Mouse (Mus musculus): ENCODE results near the gene Rabac1.

Gene Rabac1

DNA sequence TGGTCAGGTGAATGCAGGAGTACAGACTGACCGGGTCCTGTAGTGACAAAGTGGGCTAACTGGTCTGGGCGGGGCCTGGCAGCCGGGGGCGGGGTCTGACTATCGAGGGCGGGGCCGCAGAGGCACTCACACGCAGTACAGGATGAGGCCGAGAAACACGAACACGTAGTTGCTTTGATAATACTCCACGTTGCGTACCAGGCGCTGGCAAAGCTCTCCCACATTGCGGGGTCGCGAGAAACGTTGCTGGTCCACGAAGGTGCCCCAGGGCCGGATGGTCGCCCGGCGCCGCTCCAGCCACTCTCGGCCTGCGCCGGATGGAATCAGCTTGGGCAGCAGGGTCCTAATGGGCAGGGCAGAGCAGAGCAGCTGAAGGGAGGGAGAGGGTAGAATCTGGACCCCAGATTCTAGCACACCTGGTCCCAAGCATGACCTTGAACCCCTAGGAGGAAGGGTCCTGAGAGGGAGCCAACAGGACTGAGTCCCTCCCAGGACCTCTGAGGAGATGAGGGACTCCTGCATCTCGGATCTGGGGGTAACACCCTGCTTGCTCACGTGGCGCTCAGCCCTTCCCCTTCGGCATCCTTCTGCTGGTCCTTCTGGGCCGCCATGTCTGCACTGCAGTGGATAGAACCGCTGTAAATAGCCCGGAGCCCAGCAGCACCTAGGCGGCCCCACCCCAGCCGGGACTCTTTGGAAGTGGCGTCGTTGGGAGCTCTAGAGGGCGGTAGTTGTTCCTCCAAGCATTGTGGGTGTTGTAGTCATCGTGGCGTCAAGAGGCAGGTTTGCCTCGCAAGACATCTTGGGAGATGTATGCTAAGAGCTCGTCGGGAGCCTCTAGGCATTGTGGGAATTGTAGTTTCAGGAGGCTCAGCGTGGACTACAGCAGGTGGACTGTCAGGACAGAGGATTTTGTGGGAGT lies at the start of gene Rabac1:
Gene Rabac1 (minus strand): TSS at position 783 of the 922 bp plus-strand sequence.
- peak; percentile 76 to 90 for DNase-seq (ENCODE audit: low spot score in 2 of 2)

DNA sequence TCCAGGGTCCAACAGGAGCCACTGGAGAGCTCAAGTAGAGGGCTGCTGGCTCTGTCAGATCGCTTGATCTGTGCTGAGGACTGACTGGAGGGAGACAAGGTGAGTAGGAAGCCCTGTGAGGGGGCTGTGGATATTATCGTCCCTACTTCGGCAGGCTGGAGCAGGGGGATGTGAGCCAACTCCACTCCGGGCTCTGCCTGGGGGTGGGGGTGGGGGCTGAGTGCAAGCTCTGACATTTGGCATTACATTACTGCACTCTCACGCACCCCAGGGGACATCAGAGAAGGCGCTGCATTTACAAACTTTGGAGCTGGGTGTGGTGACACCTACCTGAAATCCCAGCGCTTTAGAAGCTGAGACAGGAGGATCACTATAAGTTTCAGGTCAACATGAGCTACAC lies 39.0 kb upstream of the Rabac1 start:
- no peak for DNase-seq (ENCODE audit: low spot score in 2 of 2)

- DNase-seq (ENCODE audit: low spot score in 2 of 2): peak; percentile 51 to 64
These were observed 37.7 kb upstream of the Rabac1 start for GRCm38 (mm10) chr7:25010090-25010913.

DNA sequence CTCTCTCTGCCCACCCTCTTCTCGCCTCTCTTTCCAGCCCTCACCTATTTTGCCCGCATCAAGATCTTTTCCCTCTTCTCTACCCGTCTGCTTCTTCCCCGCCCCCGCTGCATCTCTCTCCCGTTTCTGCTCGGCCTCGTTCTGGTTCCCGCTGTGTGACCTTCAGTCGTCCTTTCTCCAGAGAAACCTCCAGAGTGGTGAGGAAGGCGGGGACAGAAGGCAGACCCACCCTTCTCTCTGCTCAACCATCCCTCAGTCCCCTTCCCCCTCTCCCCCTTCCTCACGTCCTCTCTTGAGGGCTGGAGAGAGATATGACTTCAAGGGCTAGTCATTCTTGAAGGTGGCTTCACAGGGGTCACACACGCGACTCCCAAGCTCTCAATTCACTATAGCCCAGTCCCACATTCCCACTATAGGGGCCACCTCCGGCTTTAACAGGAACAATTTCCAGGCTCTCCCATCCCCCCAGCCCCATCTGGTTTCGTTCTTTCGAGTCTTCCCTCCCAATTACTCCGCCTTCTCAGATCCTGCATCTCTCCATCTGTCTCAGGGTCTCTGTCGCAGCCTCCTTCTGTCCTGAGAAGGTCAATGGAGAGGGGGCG lies 36.6 kb upstream of the Rabac1 start:
- DNase-seq (ENCODE audit: low spot score in 2 of 2): peak; percentile 48 to 58

GRCm38 (mm10) chr7:25008635-25009034 lies 36.1 kb upstream of the Rabac1 start:
- DNase-seq (ENCODE audit: low spot score in 2 of 2): no peak

- no peak for DNase-seq (ENCODE audit: low spot score in 2 of 2)
These were observed 35.2 kb upstream of the Rabac1 start for GRCm38 (mm10) chr7:25007609-25008374.

DNA sequence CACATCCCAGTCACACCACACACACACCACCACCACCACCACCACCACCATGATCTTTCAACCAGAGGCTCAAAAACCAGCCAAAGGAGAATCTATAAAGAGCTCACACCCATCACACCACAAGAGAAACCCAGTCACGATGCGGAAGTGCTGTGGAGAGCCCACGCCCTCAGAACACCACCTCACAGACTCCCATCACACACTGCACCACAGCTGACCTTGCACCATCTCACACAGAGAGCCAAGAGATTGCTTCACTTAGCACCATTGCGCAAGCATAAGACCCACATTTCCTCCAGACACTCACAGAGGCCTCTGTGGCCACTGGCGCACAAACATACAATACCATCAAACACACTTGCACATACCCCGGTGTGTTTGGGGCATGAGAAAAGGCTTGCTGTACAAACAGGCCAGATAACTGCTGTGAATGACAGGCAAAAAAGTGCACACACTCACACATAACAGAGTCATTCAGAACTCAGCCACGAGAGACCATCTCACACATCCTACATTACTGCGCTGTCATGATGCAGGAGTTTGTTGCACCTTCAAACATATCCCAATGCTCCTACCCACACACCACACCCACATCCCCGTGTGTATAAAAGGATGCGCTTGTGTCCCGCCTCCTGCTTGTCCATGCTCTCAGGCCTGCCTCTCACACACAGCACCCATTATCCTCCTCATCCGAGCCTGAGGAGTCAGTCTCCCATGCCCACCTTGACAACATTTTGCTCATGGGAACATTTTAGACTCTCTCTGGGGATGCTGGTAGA lies 34.2 kb upstream of the Rabac1 start:
- no peak for DNase-seq (ENCODE audit: low spot score in 2 of 2)

- DNase-seq (ENCODE audit: low spot score in 2 of 2): no peak
These were observed 33.6 kb upstream of the Rabac1 start for GRCm38 (mm10) chr7:25006171-25006570.

- DNase-seq (ENCODE audit: low spot score in 2 of 2): peak; percentile 58 to 75
These were observed 33.0 kb upstream of the Rabac1 start, which contains the start of gene Atp1a3 for GRCm38 (mm10) chr7:25005421-25006065. Gene Atp1a3 (minus strand): TSS chr7:25005958.

GRCm38 (mm10) chr7:25004806-25005205 lies 32.3 kb upstream of the Rabac1 start:
- no peak for DNase-seq (ENCODE audit: low spot score in 2 of 2)

GRCm38 (mm10) chr7:25003820-25004388 lies 31.4 kb upstream of the Rabac1 start:
- DNase-seq (ENCODE audit: low spot score in 2 of 2): no peak

DNA sequence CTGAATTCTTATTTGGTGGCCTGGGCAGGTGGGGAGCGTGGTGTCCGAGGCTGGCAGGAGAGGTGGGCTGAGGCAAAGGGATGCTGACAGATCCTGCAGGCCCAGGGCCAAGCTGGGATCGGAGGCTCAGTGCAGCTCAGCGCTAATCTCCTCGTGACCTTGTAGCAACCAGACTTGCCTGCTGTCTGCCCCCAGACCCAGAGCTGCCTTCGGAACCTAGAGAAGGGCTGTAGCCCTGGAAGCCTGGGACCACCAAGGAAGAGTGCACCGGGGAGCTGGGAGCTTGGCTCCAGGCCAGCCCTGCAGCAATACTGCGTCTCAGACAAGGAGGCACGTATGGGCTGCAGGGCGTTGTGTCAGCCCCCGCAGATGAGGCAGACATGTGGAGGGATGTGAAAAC lies 30.7 kb upstream of the Rabac1 start:
- no peak for DNase-seq (ENCODE audit: low spot score in 2 of 2)

DNA sequence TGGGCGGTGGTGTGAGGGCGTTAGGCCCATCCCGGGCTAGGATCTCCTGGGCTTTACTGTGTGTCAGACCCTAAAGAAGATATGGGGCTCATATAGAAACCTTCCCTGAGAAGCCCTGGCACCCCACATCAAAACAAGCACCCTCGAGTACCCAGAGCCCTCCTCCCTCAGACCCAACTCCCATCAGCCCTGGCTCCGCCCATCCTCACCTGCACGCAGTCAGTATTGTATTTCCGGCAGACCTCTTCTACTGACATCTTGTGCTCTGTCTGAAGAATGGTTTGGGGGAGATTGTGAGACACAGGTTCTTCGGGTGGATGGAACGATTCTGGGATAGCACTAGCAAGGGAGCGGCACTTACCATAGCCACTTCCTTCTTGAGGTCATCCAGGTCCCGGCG lies 28.2 kb upstream of the Rabac1 start:
- DNase-seq (ENCODE audit: low spot score in 2 of 2): no peak

DNA sequence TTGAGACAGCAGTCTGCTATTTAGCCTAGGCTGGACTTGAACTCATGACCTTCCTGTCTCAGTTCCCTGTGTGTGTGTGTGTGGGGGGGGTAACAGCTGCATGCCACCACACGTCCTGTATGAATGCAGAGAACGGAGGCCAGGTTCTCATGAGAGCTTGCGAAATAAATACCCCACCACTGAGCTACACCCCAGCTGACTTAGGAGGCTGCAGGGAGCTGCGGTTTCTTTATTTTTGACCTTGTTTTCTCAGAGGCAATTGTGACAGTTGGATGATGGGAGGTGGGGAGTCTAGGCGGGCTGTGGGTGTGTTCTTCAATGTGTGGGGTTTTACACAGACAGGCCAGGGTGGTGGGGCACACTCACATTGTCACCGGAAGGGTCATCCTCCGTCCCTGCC lies 27.7 kb upstream of the Rabac1 start:
- no peak for DNase-seq (ENCODE audit: low spot score in 2 of 2)

- no peak for DNase-seq (ENCODE audit: low spot score in 2 of 2)
These were observed 20.5 kb upstream of the Rabac1 start for GRCm38 (mm10) chr7:24993081-24993480.

- DNase-seq (ENCODE audit: low spot score in 2 of 2): no peak
These were observed 17.9 kb upstream of the Rabac1 start for GRCm38 (mm10) chr7:24990478-24990877.

DNA sequence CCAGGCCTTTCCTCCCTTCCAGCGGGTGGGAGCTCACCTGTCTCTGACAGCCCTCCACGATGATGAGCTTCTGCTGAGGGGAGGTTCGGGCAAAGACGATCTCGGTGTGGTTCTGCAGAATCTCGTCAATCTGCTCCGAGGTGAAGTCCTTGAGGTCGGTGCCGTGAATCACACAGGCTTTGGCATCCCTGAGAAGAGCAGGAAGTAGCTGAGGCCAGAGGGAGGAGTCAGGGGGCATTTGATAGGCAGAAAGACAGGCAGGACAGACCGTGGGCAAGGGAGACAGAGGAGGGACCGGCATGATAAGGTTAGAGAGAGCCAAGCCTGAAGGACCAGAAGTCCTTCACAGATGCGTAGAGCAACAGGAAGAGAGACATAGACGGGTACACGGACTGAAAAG lies 15.4 kb upstream of the Rabac1 start:
- no peak for DNase-seq (ENCODE audit: low spot score in 2 of 2)

- DNase-seq (ENCODE audit: low spot score in 2 of 2): no peak
These were observed 13.2 kb upstream of the Rabac1 start for GRCm38 (mm10) chr7:24985799-24986198.

DNA sequence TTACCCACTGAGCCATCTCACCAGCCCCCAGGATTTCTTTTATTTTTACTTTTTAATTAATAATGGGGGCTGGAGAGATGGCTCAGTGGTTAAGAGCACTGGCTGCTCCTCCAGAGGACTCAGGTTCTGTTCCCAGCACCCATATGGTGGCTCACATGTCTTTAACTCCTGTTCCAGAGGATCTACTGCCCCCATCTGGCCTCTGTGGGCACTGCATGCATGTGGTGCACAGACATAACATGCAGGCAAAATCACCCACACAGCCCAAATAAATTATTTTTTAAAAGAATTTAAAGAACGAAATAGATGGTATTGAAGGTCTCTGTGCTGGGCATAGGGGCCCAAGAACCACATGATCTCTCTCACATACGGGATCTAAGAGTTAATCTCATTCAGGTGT lies 11.8 kb upstream of the Rabac1 start:
- DNase-seq (ENCODE audit: low spot score in 2 of 2): no peak

DNA sequence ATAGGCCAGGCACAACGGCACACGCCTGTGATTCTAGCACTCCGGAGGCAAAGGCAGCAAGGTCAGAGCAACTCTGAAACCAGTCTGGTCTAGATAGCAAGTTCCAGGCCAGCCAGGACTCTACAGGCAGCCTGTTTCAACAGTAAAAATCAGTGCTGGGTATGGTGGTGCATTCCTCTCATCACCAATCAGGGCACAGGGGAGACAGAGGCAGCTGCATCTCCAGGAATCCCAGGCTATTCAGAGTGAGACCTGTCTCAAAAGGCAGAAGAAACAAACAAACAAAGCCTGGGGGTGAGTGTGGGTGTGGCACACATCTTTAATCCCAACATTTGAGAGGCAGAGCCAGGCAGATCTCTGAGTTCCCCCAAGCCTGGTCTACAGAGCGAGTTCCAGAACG lies 10.8 kb upstream of the Rabac1 start:
- no peak for DNase-seq (ENCODE audit: low spot score in 2 of 2)
